Mouse (Mus musculus): ENCODE measurements around the gene Lrrc17.
"Not testable (repeated sequence)": the region's sequence is repeated elsewhere in the genome, so short reads cannot be mapped to it uniquely, and the experiment has no call there.

Lrrc17 gene

GRCm38 (mm10) chr5:21608311-21609304 is 65.2 kb downstream of the Lrrc17 start:
- DNase-seq (ENCODE audit: low spot score in 2 of 2), result no peak

GRCm38 (mm10) chr5:21610996-21611395 is 67.6 kb downstream of the Lrrc17 start:
- DNase-seq (ENCODE audit: low spot score in 2 of 2), result no peak

GRCm38 (mm10) chr5:21614299-21614698 is 70.9 kb downstream of the Lrrc17 start:
- DNase-seq (ENCODE audit: low spot score in 2 of 2), result not testable (repeated sequence)

GRCm38 (mm10) chr5:21616450-21617009 is 73.2 kb downstream of the Lrrc17 start:
- DNase-seq (ENCODE audit: low spot score in 2 of 2), result no peak
